Mouse (Mus musculus): ENCODE results near the gene Stat5b. TPM values are rescaled to one million over a fixed set of nuclear protein-coding genes. Genes with fewer than 3 reads are reported as not detected.
A peak's percentile ranks its signal among the peaks of the same experiment; 100 is the strongest.

The Stat5b gene
- polyA plus RNA-seq, 1 experiment, result 13.7 TPM

GRCm38 (mm10) chr11:100761547-100762045 lies 88.9 kb downstream of the Stat5b start:
- TF ChIP-seq POLR2A (IDR thresholded peaks at IDR 0.05; ENCODE audit: low read depth, low read length) (0 out of 2 replicates have a peak, but pooled peaks have one; percentile 24), CTCF (IDR thresholded peaks at IDR 0.05; ENCODE audit: borderline replicate concordance, insufficient read depth, low read length) (peak; percentile 91)
- Histone ChIP-seq H3K4me3 (ENCODE audit: insufficient read depth, low read length) (peak overlapping the region; percentile 61), H3K4me1 (ENCODE audit: control insufficient read depth, insufficient read depth, low read length) (no peaks in the 10 kb centered on the region), H3K27ac (ENCODE audit: insufficient read depth, low read length) (no peak overlapping the region)

DNA sequence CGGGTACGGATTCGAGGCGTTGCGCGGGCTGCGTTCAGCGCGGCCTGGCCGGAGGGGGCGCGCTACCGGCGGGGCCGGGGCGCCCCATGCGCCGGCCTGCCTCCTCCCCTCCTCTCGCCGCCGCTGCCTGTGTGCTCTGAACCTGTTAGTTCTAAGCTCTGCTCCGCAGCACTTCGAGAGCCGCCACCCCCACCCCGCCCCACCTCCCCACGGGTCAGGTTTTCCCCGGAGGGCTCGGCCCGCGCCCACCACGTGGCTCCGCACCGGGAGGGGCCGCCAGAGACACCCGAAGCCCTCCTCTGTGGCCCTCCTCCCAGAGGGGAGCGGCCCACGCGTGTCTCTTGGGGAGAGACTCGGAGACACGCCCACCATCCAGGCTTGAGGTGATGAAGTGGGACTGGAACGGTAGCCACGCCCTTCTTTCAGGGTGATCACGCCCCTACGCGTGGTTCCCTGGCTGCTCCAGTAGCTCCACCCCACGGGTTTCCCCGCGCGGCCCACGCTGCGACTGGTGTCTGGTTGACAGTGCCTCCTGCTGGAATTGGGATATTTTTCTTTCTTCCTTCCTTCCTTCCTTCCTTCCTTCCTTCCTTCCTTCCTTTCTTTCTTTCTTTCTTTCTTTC lies 90.8 kb downstream of the Stat5b start, which contains the start of gene Kcnh4:
TSS of gene Kcnh4 (minus strand) at position 332 of the 623 bp plus-strand sequence.
- Histone ChIP-seq H3K4me3 (ENCODE audit: insufficient read depth, low read length) (no peak within 1 kb of the TSS), H3K4me1 (ENCODE audit: control insufficient read depth, insufficient read depth, low read length) (no peaks in the 10 kb centered on the region), H3K27ac (ENCODE audit: insufficient read depth, low read length) (no peak within 1 kb of the TSS)
- TF ChIP-seq CTCF (IDR thresholded peaks at IDR 0.05; ENCODE audit: borderline replicate concordance, insufficient read depth, low read length) (no peak), POLR2A (IDR thresholded peaks at IDR 0.05; ENCODE audit: low read depth, low read length) (no peak)

DNA sequence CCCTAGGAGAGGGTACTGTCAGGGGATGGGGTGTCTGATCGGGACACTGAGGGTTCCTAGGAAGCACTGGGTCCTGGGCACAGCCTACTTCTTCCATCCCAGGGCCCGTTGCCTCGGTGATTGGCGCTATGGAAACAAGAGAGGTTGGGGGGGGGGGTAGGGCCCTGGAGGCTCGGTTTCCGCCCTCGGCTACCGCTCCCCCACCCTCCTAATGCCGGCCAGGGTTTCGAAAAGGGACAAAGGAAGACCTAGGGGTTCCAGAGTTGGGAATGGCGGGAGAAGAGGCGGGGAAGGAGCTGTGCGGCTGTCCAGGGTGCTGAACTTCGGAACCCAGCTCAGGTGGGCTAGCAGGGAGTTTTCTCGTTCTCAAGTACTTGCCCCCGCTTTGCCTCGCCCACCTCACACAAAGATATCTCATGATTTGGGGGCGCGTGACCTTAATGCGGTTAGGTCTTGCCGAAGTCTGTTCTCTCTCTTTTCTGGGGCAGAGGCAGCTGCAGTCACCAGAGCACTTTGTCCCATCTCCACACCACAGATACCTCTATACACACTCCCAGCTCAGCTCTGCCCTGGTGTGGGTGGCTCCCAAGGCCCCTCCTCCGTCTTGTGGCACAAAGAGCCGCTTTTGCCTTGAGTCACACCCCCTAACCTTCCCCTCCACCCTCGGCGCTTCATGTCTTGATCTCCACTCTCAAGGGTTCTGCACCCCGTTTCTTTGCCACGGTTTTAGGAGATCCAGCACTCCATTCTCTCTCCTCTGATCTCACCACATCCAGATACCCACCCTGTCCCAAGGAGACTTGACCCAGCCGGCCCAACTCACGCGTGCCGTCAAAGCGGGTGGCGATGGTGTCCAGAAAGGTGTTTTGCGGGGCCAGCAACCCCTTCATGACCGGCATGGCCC lies 91.6 kb downstream of the Stat5b start:
- Histone ChIP-seq H3K4me1 (ENCODE audit: control insufficient read depth, insufficient read depth, low read length) (no peaks in the 10 kb centered on the region), H3K27ac (ENCODE audit: insufficient read depth, low read length) (no peak overlapping the region), H3K4me3 (ENCODE audit: insufficient read depth, low read length) (no peak overlapping the region)
- TF ChIP-seq CTCF (IDR thresholded peaks at IDR 0.05; ENCODE audit: borderline replicate concordance, insufficient read depth, low read length) (no peak), POLR2A (IDR thresholded peaks at IDR 0.05; ENCODE audit: low read depth, low read length) (no peak)

DNA sequence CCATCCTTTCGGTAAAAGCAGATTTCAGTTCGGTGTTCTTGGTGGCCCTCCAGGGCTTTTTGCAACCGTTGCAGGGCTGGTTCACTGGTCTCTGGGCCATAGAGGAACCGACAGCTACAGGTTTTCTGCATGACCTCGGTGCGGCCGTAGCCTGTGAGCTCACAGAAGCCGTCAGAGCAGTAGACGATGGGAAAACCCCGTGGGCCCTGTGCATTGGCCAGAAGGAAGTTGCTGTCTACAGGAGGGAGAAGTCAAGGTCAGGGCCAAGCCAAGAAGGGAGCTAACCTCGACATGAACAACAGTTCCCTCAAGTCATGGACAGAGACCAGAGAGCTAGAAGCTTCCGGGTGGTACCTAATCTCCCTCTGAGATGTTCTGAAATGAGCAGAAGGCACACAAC lies 93.0 kb downstream of the Stat5b start:
- Histone ChIP-seq H3K4me3 (ENCODE audit: insufficient read depth, low read length) (no peak overlapping the region), H3K4me1 (ENCODE audit: control insufficient read depth, insufficient read depth, low read length) (no peaks in the 10 kb centered on the region), H3K27ac (ENCODE audit: insufficient read depth, low read length) (no peak overlapping the region)
- TF ChIP-seq CTCF (IDR thresholded peaks at IDR 0.05; ENCODE audit: borderline replicate concordance, insufficient read depth, low read length) (no peak), POLR2A (IDR thresholded peaks at IDR 0.05; ENCODE audit: low read depth, low read length) (no peak)

- no peak overlapping the region for H3K27ac ChIP-seq (ENCODE audit: insufficient read depth, low read length)
- TF ChIP-seq POLR2A (IDR thresholded peaks at IDR 0.05; ENCODE audit: low read depth, low read length) (no peak), CTCF (IDR thresholded peaks at IDR 0.05; ENCODE audit: borderline replicate concordance, insufficient read depth, low read length) (no peak)
These were observed 94.0 kb downstream of the Stat5b start for GRCm38 (mm10) chr11:100756476-100756875.

DNA sequence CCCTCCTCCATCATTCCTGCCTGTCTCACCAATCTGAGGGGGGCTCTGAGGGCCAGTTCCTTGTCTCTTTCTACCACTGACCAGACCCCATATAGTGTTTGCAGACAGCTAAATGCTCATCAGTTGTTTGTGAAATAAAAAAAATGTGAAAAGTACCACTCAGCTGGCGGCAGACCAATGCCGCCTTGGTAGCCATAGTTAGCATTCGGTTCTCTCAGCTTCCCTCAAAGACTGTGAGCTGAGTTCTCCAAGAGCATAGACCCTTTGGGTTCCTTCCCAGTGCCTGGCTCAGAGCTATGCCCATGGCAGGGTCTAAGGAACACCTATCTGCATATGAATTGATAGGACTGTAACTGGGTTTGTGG lies 95.8 kb downstream of the Stat5b start:
- TF ChIP-seq CTCF (IDR thresholded peaks at IDR 0.05; ENCODE audit: borderline replicate concordance, insufficient read depth, low read length) (no peak), POLR2A (IDR thresholded peaks at IDR 0.05; ENCODE audit: low read depth, low read length) (no peak)
- Histone ChIP-seq H3K27ac (ENCODE audit: insufficient read depth, low read length) (no peak overlapping the region), H3K4me1 (ENCODE audit: control insufficient read depth, insufficient read depth, low read length) (no peaks in the 10 kb centered on the region), H3K4me3 (ENCODE audit: insufficient read depth, low read length) (no peak overlapping the region)

More at GRCm38 (mm10) chr11:100756476-100756875, 94.0 kb downstream of the Stat5b start:
- no peak overlapping the region for H3K4me3 ChIP-seq (ENCODE audit: insufficient read depth, low read length)
- H3K4me1 ChIP-seq (ENCODE audit: control insufficient read depth, insufficient read depth, low read length), result no peaks in the 10 kb centered on the region

- H3K4me3 ChIP-seq (ENCODE audit: insufficient read depth, low read length), result no peak overlapping the region
- no peaks in the 10 kb centered on the region for H3K4me1 ChIP-seq (ENCODE audit: control insufficient read depth, insufficient read depth, low read length)
- H3K27ac ChIP-seq (ENCODE audit: insufficient read depth, low read length), result no peak overlapping the region
- TF ChIP-seq POLR2A (IDR thresholded peaks at IDR 0.05; ENCODE audit: low read depth, low read length) (no peak), CTCF (IDR thresholded peaks at IDR 0.05; ENCODE audit: borderline replicate concordance, insufficient read depth, low read length) (no peak)
These were observed 96.4 kb downstream of the Stat5b start for GRCm38 (mm10) chr11:100754021-100754692.

- TF ChIP-seq POLR2A (IDR thresholded peaks at IDR 0.05; ENCODE audit: low read depth, low read length) (no peak), CTCF (IDR thresholded peaks at IDR 0.05; ENCODE audit: borderline replicate concordance, insufficient read depth, low read length) (no peak)
- no peak overlapping the region for H3K27ac ChIP-seq (ENCODE audit: insufficient read depth, low read length)
- H3K4me3 ChIP-seq (ENCODE audit: insufficient read depth, low read length), result no peak overlapping the region
- H3K4me1 ChIP-seq (ENCODE audit: control insufficient read depth, insufficient read depth, low read length), result no peaks in the 10 kb centered on the region
These were observed 98.2 kb downstream of the Stat5b start for GRCm38 (mm10) chr11:100752294-100752693.

GRCm38 (mm10) chr11:100750127-100750526 lies 100.4 kb downstream of the Stat5b start:
- no peak for TF ChIP-seq CTCF (IDR thresholded peaks at IDR 0.05; ENCODE audit: borderline replicate concordance, insufficient read depth, low read length)
- no peak for TF ChIP-seq POLR2A (IDR thresholded peaks at IDR 0.05; ENCODE audit: low read depth, low read length)
- H3K4me3 ChIP-seq (ENCODE audit: insufficient read depth, low read length), result no peak overlapping the region

More at GRCm38 (mm10) chr11:100750127-100750526, 100.4 kb downstream of the Stat5b start:
- H3K27ac ChIP-seq (ENCODE audit: insufficient read depth, low read length), result no peak overlapping the region
- no peaks in the 10 kb centered on the region for H3K4me1 ChIP-seq (ENCODE audit: control insufficient read depth, insufficient read depth, low read length)
